Mouse (Mus musculus) gastrocnemius, adult 2 months (tissue): ENCODE data around the gene Taldo1. TPM values are rescaled to one million over a fixed set of nuclear protein-coding genes. Genes with fewer than 3 reads are reported as not detected.

ENCODE experiments used
- DNase-seq: peaks from one replicate; pipeline ENCODE4 v3.0.0; 2022
- H3K27ac ChIP-seq: fragments of 200-600 bp; 2 replicates; pipeline ENCODE4 v1.8.1; 2022; ENCODE audit warnings: mild to moderate bottlenecking
- H3K4me3 ChIP-seq: fragments of 200-600 bp; 2 replicates; pipeline ENCODE4 v1.8.1; 2022; ENCODE audit warnings: mild to moderate bottlenecking, moderate library complexity
- CTCF ChIP-seq: fragments of 200-600 bp; IDR thresholded peaks from 2 replicates; pipeline ENCODE4 v1.8.1; 2022; ENCODE audit warnings: antibody characterized with exemption, mild to moderate bottlenecking, moderate library complexity
- intact Hi-C: fragments of 180-260 bp; cut with DNase I; formaldehyde crosslinking; loops from one replicate; pipeline ENCODE4 v1.15.1; 2025
- long read RNA-seq, 2 experiments: library from polyadenylated mRNA; stranded (forward); transcript quantifications; one replicate each; pipeline ENCODE4 v2.0.0; 2021
- total RNA-seq, 2 experiments: library from RNA; stranded (reverse); gene quantifications; 2 replicates each; pipeline ENCODE4 v1.2.3; 2021

Taldo1 gene
- total RNA-seq, result 10 to 100 TPM; 77.5 to 88.3 TPM
- long read RNA-seq, experiment 1, transcript Taldo1-201 (8 exons, 1,229 nt), result major isoform, 141 of 145 reads
- long read RNA-seq, experiment 1, partial matches to known transcripts, result 3 of 145 reads
- long read RNA-seq, experiment 1, other reads (novel, unspliced or antisense), result 1 of 145 reads
- long read RNA-seq, experiment 2, transcript Taldo1-201 (8 exons, 1,229 nt), result major isoform, 144 of 147 reads
- long read RNA-seq, experiment 2, partial matches to known transcripts, result 2 of 147 reads
- long read RNA-seq, experiment 2, other reads (novel, unspliced or antisense), result 1 of 147 reads

DNA sequence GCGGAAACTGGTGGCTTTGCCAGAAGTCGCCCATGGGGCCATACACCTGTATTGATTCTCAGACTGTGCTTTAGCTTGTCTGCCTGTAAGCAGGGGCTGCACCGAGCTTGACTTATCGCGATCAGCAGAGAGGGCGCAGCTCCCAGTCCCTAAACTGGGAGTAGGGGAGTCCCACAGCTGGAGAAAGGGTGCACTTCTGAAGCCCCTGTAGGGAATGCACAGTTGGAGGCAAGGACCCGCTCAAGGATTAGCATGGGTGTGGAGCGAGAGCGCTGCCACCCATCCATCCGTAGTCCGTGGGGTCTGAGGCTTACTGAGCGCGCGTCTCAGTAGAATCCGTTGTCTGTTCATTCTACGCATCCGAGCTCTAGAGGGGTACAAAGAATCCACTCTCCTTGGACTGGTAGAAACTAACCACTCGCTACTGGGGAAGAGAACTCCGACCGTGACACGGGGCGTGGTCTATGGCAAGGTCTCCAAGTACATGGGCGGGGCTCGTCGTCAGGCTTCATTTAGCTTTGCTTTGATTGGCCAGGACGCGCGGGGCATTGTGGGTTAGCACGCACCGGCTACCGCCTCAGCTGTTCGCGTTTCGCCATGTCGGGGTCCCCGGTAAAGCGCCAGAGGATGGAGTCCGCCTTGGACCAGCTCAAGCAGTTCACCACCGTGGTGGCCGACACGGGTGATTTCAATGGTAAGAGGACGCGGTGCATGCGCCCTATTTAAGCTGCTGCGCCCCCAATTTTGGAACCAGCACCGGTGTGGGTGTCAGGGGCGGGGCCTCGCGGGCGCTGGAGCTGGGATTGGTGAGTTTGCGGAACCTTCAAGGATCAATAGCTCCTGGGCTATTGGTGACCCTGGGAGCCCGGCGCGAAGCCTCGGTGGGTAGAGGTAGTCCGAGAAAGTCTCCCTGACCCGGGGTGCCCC, at the start of gene Taldo1:
TSS of gene Taldo1 (plus strand) at position 575 of the 927 bp plus-strand sequence.
- peak; percentile 98 for DNase-seq
- intact Hi-C loops, result no loop called here
- no peak for TF ChIP-seq CTCF
- Histone ChIP-seq H3K27ac (peak within 1 kb of the TSS; percentile 93), H3K4me3 (peak within 1 kb of the TSS; percentile 96)

- Histone ChIP-seq H3K27ac (no peak overlapping the region), H3K4me3 (no peak overlapping the region)
- TF ChIP-seq CTCF, result no peak
- intact Hi-C loops, result no loop called here
- no peak for DNase-seq
These were observed 48.8 kb upstream of the Taldo1 start for GRCm38 (mm10) chr7:141343230-141343629.

- H3K4me3 ChIP-seq, result no peak overlapping the region
- TF ChIP-seq CTCF, result no peak
- no peak overlapping the region for H3K27ac ChIP-seq
- DNase-seq, result no peak
- intact Hi-C loops, result no loop called here
These were observed 48.3 kb upstream of the Taldo1 start for GRCm38 (mm10) chr7:141343696-141344095.

GRCm38 (mm10) chr7:141344787-141345186, 47.2 kb upstream of the Taldo1 start:
- no peak for DNase-seq
- no peak overlapping the region for H3K27ac ChIP-seq
- H3K4me3 ChIP-seq, result no peak overlapping the region
- no peak for TF ChIP-seq CTCF
- intact Hi-C loops, result no loop called here

GRCm38 (mm10) chr7:141351061-141351460, 40.9 kb upstream of the Taldo1 start:
- intact Hi-C loops, result no loop called here
- TF ChIP-seq CTCF, result no peak
- Histone ChIP-seq H3K27ac (no peak overlapping the region), H3K4me3 (no peak overlapping the region)
- no peak for DNase-seq

- Histone ChIP-seq H3K4me3 (no peak overlapping the region), H3K27ac (no peak overlapping the region)
- no peak for TF ChIP-seq CTCF
- intact Hi-C loops, result no loop called here
- DNase-seq, result no peak
These were observed 36.9 kb upstream of the Taldo1 start for GRCm38 (mm10) chr7:141355051-141355450.

GRCm38 (mm10) chr7:141355626-141356326, 36.2 kb upstream of the Taldo1 start:
- DNase-seq, result no peak
- intact Hi-C loops, result no loop called here
- Histone ChIP-seq H3K4me3 (no peak overlapping the region), H3K27ac (no peak overlapping the region)
- TF ChIP-seq CTCF, result peak; percentile 19; the same call in 1 of the 2 replicates

DNA sequence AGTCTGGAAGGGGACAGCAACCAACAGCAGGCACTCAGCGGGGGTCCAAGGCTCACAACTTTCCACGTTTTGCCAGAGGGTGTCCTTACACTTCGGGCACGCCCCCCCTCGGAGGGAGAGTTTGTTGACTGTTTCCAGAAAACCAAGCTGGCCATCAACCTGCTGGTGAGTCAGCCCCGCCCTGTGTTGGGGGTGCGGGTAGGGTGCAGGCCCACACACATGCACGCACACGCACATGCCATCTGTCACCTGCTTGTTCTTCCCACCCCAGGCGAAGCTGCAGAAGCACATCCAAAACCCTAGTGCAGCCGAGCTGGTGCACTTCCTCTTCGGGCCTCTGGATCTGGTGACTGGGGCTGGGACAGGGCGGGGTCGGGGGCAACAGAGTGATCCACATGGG, 35.0 kb upstream of the Taldo1 start:
- TF ChIP-seq CTCF, result no peak
- intact Hi-C loops, result no loop called here
- DNase-seq, result no peak

GRCm38 (mm10) chr7:141361510-141361909, 30.5 kb upstream of the Taldo1 start:
- TF ChIP-seq CTCF, result no peak
- Histone ChIP-seq H3K4me3 (no peak overlapping the region), H3K27ac (no peak overlapping the region)
- intact Hi-C loops, result no loop called here
- no peak for DNase-seq

More for the DNA sequence above, 35.0 kb upstream of the Taldo1 start:
- Histone ChIP-seq H3K4me3 (no peak overlapping the region), H3K27ac (no peak overlapping the region)

- peak; percentile 63 for DNase-seq
- intact Hi-C loops, result loop anchor here (1.0 to 2.0 kb wide), 2 partner anchors 98 to 140 kb away; no protein-coding TSS in a partner anchor
These were observed 28.8 kb upstream of the Taldo1 start for GRCm38 (mm10) chr7:141363106-141363751.

GRCm38 (mm10) chr7:141363752-141364125, 28.3 kb upstream of the Taldo1 start:
- H3K27ac ChIP-seq, result no peak overlapping the region
- intact Hi-C loops, result loop anchor here (1.0 to 2.0 kb wide), 2 partner anchors 98 to 141 kb away; no protein-coding TSS in a partner anchor
- no peak overlapping the region for H3K4me3 ChIP-seq
- no peak for TF ChIP-seq CTCF
- no peak for DNase-seq

More at GRCm38 (mm10) chr7:141363106-141363751, 28.8 kb upstream of the Taldo1 start:
- no peak overlapping the region for H3K27ac ChIP-seq
- peak; percentile 80 for TF ChIP-seq CTCF
- no peak overlapping the region for H3K4me3 ChIP-seq
